Comparison of ENCODE assay signal across 12 mouse cellular contexts in genomic region chr2:18774326-18774725, GRCm38 (mm10).
"Had no signal": no experiment of that assay in that cellular context is flagged by ENCODE, and none has a peak within 500 bp of the region (broad histone marks: within the 10 kb centered on the region; RNA-seq: fewer than 3 reads in every experiment).

No protein-coding gene starts in this region.

- H3K4me3 ChIP-seq: hindbrain, embryonic 15.5 days; kidney, embryonic 15.5 days; limb, embryonic 12.5 days; liver, embryonic 12.5 days; lung, embryonic 15.5 days; midbrain, embryonic 13.5 days had no signal

- H3K4me2 ChIP-seq: hindbrain, embryonic 15.5 days; kidney, embryonic 15.5 days; limb, embryonic 12.5 days; liver, embryonic 12.5 days; lung, embryonic 15.5 days; midbrain, embryonic 13.5 days had no signal

- H3K36me3 ChIP-seq: hindbrain, embryonic 15.5 days; kidney, embryonic 15.5 days; limb, embryonic 12.5 days; liver, embryonic 12.5 days; lung, embryonic 15.5 days; midbrain, embryonic 13.5 days had no signal

- H3K27ac ChIP-seq: hindbrain, embryonic 15.5 days; kidney, embryonic 15.5 days; limb, embryonic 12.5 days; liver, embryonic 12.5 days; lung, embryonic 15.5 days; midbrain, embryonic 13.5 days had no signal

- H3K27me3 ChIP-seq: hindbrain, embryonic 15.5 days; liver, embryonic 12.5 days had no signal

- DNase-seq: kidney, adult 18-20 months; kidney, postnatal 14 days; right cerebral cortex, adult 18-20 months; spleen, adult 18-20 months; thymus, adult 18-20 months; thymus, postnatal 25 days had no signal

- H3K9ac ChIP-seq: hindbrain, embryonic 15.5 days; kidney, embryonic 15.5 days; limb, embryonic 12.5 days; liver, embryonic 12.5 days; lung, embryonic 15.5 days; midbrain, embryonic 13.5 days had no signal

- H3K9me3 ChIP-seq: hindbrain, embryonic 15.5 days; kidney, embryonic 15.5 days; liver, embryonic 12.5 days; lung, embryonic 15.5 days; midbrain, embryonic 13.5 days had no signal

- ATAC-seq: liver, embryonic 12.5 days; midbrain, embryonic 13.5 days had no signal

- H3K4me1 ChIP-seq: liver, embryonic 12.5 days; lung, embryonic 15.5 days had no signal
